ENCODE assay signal across 9 mouse cellular contexts in the genomic region with DNA sequence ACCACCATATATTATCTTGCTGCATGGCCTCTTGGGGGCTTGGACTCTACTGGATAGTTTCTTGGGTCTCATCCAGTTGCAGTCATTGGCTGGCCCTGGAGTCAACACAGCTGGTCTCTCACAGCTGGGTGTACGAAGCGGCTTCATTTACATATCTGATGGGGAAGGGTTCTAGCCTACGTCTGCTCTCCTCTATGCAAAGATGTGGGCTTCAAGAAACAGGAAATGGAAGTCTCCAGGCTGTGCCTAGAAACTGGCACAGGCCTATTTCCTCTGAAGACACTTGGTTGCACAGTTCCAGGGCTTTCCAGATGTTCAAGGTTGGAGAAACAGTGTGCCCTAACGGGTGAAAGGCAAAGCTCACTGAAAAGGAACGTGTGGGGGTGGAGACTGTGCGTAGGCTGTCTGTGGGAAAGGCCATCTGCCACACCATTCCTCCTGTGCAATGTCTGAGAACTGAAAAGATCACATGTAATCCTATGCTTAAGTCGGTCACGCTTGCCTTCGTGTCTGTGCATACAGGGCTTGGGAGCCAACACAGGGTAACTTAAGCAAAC. TPM values are rescaled to one million over a fixed set of nuclear protein-coding genes. Genes with fewer than 3 reads are reported as not detected.
DNase-seq lines count a peak whose midpoint lies in the region; ATAC-seq lines count a peak whose summit lies in the region.
"Had no signal": no experiment of that assay in that cellular context is flagged by ENCODE, and none has a peak within 500 bp of the region (broad histone marks: within the 10 kb centered on the region; RNA-seq: fewer than 3 reads in every experiment).

No protein-coding gene starts in this region.

- H3K27me3 ChIP-seq in hindbrain, embryonic 16.5 days (replicated peaks; ENCODE audit: control insufficient read depth, insufficient read depth, low read length): no peaks in the 10 kb centered on the region
- no peaks in the 10 kb centered on the region for H3K27me3 ChIP-seq in hindbrain, embryonic 11.5 days (ENCODE audit: control insufficient read depth, insufficient read depth, low read length)
- H3K27me3 ChIP-seq in heart, embryonic 12.5 days (replicated peaks): no peaks in the 10 kb centered on the region
- H3K27me3 ChIP-seq: limb, embryonic 12.5 days had no signal

- no peak overlapping the region for H3K4me3 ChIP-seq in hindbrain, embryonic 16.5 days (ENCODE audit: low read length)
- no peak overlapping the region for H3K4me3 ChIP-seq in hindbrain, embryonic 11.5 days (ENCODE audit: low read depth, low read length)
- H3K4me3 ChIP-seq in heart, embryonic 12.5 days: no peak overlapping the region
- H3K4me3 ChIP-seq: limb, embryonic 12.5 days had no signal

- H3K4me1 ChIP-seq in hindbrain, embryonic 16.5 days (ENCODE audit: control insufficient read depth, insufficient read depth, low read depth, low read length): peaks cover 9% of the 10 kb centered on the region
- H3K4me1 ChIP-seq in hindbrain, embryonic 11.5 days (replicated peaks; ENCODE audit: control insufficient read depth, insufficient read depth, low read length): no peaks in the 10 kb centered on the region
- H3K4me1 ChIP-seq in heart, embryonic 12.5 days (replicated peaks): peaks cover 45% of the 10 kb centered on the region

- no peak overlapping the region for H3K9ac ChIP-seq in hindbrain, embryonic 16.5 days (ENCODE audit: low read depth, low read length)
- H3K9ac ChIP-seq in hindbrain, embryonic 11.5 days (ENCODE audit: low read depth, low read length): no peak overlapping the region
- no peak overlapping the region for H3K9ac ChIP-seq in heart, embryonic 12.5 days
- H3K9ac ChIP-seq: limb, embryonic 12.5 days had no signal

- H3K36me3 ChIP-seq in hindbrain, embryonic 16.5 days (ENCODE audit: control insufficient read depth, insufficient read depth, low read length): no peaks in the 10 kb centered on the region
- no peaks in the 10 kb centered on the region for H3K36me3 ChIP-seq in hindbrain, embryonic 11.5 days (ENCODE audit: control insufficient read depth, insufficient read depth, low read length)
- no peaks in the 10 kb centered on the region for H3K36me3 ChIP-seq in heart, embryonic 12.5 days

- WGBS in hindbrain, embryonic 16.5 days: 68% methylated on average over 9 of the region's 9 CpGs
- 70% methylated on average over 9 of the region's 9 CpGs for whole genome bisulfite sequencing in hindbrain, embryonic 11.5 days
- 49% methylated on average over 9 of the region's 9 CpGs for WGBS in heart, embryonic 12.5 days

- no peak for DNase-seq in hindbrain, embryonic 11.5 days (ENCODE audit: low spot score)
- DNase-seq in cerebellum, adult 11 months: peak; percentile 26
- DNase-seq in lung, postnatal 4 days: peak; percentile 49 to 81
- DNase-seq in spleen, adult 18-20 months: no peak
- no peak for DNase-seq in embryo, embryonic 10 days (ENCODE audit: low spot score)

- no peak overlapping the region for H3K4me2 ChIP-seq in hindbrain, embryonic 16.5 days (ENCODE audit: low read length)
- H3K4me2 ChIP-seq in hindbrain, embryonic 11.5 days (replicated peaks; ENCODE audit: low read depth, low read length): no peak overlapping the region
- no peak overlapping the region for H3K4me2 ChIP-seq in heart, embryonic 12.5 days
- H3K4me2 ChIP-seq: limb, embryonic 12.5 days had no signal

- peak; percentile 65; the same call in 1 of the 2 replicates for ATAC-seq in hindbrain, embryonic 16.5 days
- no peak for ATAC-seq in hindbrain, embryonic 11.5 days (ENCODE audit: low FRiP score)
- ATAC-seq in heart, embryonic 12.5 days (ENCODE audit: insufficient number of reproducible peaks, low FRiP score): no peak
- no peak for ATAC-seq in megakaryocyte-erythroid progenitor cell, adult 5-6 weeks (replicated peaks; ENCODE audit: low FRiP score, low TSS enrichment, poor library complexity, severe bottlenecking)

- H3K27ac ChIP-seq in hindbrain, embryonic 16.5 days (ENCODE audit: low read depth, low read length): no peak overlapping the region
- H3K27ac ChIP-seq in hindbrain, embryonic 11.5 days (ENCODE audit: low read depth, low read length): no peak overlapping the region
- peak overlapping the region; percentile 66 for H3K27ac ChIP-seq in heart, embryonic 12.5 days (ENCODE audit: poor library complexity, severe bottlenecking)
- H3K27ac ChIP-seq: limb, embryonic 12.5 days had no signal

- no peaks in the 10 kb centered on the region for H3K9me3 ChIP-seq in hindbrain, embryonic 16.5 days (ENCODE audit: control insufficient read depth, low read length)
- H3K9me3 ChIP-seq in hindbrain, embryonic 11.5 days (ENCODE audit: control insufficient read depth, low read length): no peaks in the 10 kb centered on the region
- H3K9me3 ChIP-seq in heart, embryonic 12.5 days (replicated peaks): no peaks in the 10 kb centered on the region
- H3K9me3 ChIP-seq: limb, embryonic 12.5 days had no signal

RNA-seq across cellular contexts. Expression of a gene that starts 20.8 kb away (rescaled TPM):
- 10.1 and 11.6 TPM in 2 replicates for polyA plus RNA-seq in hindbrain, embryonic 16.5 days (2015; fragmentation: Nextera tagmentation; extraction: Ambion mirVana)
- 5.8 and 7.5 TPM in 2 replicates for polyA plus RNA-seq in hindbrain, embryonic 11.5 days (2014; fragmentation: Nextera tagmentation; extraction: Ambion mirVana)
- 3.9 and 4.6 TPM in 2 replicates for polyA plus RNA-seq in heart, embryonic 12.5 days (2016; fragmentation: Nextera tagmentation; extraction: Ambion mirVana)
- not detected in 2 replicates for total RNA-seq in megakaryocyte-erythroid progenitor cell, adult 5-6 weeks (2014; fragmentation: Nextera tagmentation)
- not detected in 2 replicates for total RNA-seq in megakaryocyte-erythroid progenitor cell, adult 5-6 weeks (2017)

Comparison
In these comparisons a context has a peak if more than half of its experiments do, and no peak if none do; other contexts are left out.
1. DNase-seq: peak in cerebellum, adult 11 months (single experiment) and lung, postnatal 4 days (2 of 2); none in hindbrain, embryonic 11.5 days (single experiment), spleen, adult 18-20 months (0 of 2) and embryo, embryonic 10 days (single experiment).